ENCODE assay signal across 8 mouse cellular contexts in the genomic region with DNA sequence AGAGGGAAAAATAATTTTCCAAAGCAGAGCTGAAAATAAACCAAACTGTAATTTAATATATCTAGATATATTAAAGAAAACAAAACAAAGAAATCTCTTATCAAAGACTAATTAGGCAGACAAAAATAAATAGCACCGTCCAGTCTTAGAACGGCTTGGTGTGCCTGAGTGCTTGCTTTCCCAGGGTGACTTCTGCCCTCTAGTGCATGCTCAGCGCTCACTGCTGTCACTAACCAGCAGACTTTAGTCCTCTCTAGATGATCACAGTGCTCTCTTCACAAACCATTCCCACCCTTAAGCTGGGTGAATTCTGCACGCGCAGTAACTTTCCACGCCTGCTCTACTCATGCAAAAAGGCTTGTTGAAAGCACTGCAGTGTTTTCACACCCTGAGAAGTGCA. TPM values are rescaled to one million over a fixed set of nuclear protein-coding genes. Genes with fewer than 3 reads are reported as not detected.
DNase-seq lines count a peak whose midpoint lies in the region; ATAC-seq and TF ChIP-seq lines count a peak whose summit lies in the region.

No protein-coding gene starts in this region.

- H3K27ac ChIP-seq in intestine, embryonic 16.5 days (ENCODE audit: low read length), result no peak overlapping the region

- no peak overlapping the region for H3K4me2 ChIP-seq in intestine, embryonic 16.5 days (ENCODE audit: low read depth, low read length)

- H3K4me1 ChIP-seq in intestine, embryonic 16.5 days (ENCODE audit: control insufficient read depth, insufficient read depth, low read length), result 0 out of 2 replicates have a peak, but pooled peaks cover 6% of the 10 kb centered on the region

- no peak for TF ChIP-seq POLR2A in brain, embryonic 14.5 days (IDR thresholded peaks at IDR 0.05; ENCODE audit: borderline replicate concordance, extremely low read depth, insufficient read depth, insufficient read length, poor library complexity, severe bottlenecking)

- H3K27me3 ChIP-seq in intestine, embryonic 16.5 days (replicated peaks; ENCODE audit: control insufficient read depth, insufficient read depth, low read length), result no peaks in the 10 kb centered on the region

- no peak overlapping the region for H3K4me3 ChIP-seq in intestine, embryonic 16.5 days (ENCODE audit: low read length)

- peak; percentile 51; the same call in 1 of the 2 replicates for TF ChIP-seq CTCF in brain, embryonic 14.5 days (IDR thresholded peaks at IDR 0.05; ENCODE audit: borderline replicate concordance, extremely low read depth, insufficient read depth, insufficient read length)

- DNase-seq in adrenal gland, adult (ENCODE audit: inconsistent age in 2 of 2, low spot score in 1 of 2), result peak; percentile 48 to 71
- no peak for DNase-seq in adrenal gland, adult 18-20 months (ENCODE audit: low spot score in 2 of 2)
- peak; percentile 30 for DNase-seq in left cerebral cortex, postnatal 4 days
- DNase-seq in left cerebral cortex, adult 11 months (ENCODE audit: low spot score), result no peak
- peak; percentile 59 for DNase-seq in brain, embryonic 14.5 days (ENCODE audit: low read depth)
- peak; percentile 51 to 75 for DNase-seq in kidney, postnatal 36 days
- no peak for DNase-seq in urinary bladder, postnatal 25 days (ENCODE audit: low spot score)

- WGBS in intestine, embryonic 16.5 days, result 63% methylated on average over 6 of the region's 6 CpGs

- ATAC-seq in intestine, embryonic 16.5 days, result no peak

- 0 out of 2 replicates have a peak, but pooled peaks cover 4% of the 10 kb centered on the region for H3K36me3 ChIP-seq in intestine, embryonic 16.5 days (ENCODE audit: control insufficient read depth, insufficient read depth, low read length)

- intact Hi-C loops in left cerebral cortex, postnatal 4 days (cut with DNase I), result no loop called here

- H3K9me3 ChIP-seq in intestine, embryonic 16.5 days (ENCODE audit: control insufficient read depth, low read length), result no peaks in the 10 kb centered on the region

- H3K9ac ChIP-seq in intestine, embryonic 16.5 days (ENCODE audit: low read depth, low read length), result no peak overlapping the region

RNA-seq across cellular contexts. Expression of a gene that starts 28.9 kb away (rescaled TPM):
- 10 to 100 TPM; 68.2 to 77.9 TPM for total RNA-seq in adrenal gland, adult 18-20 months (2021)
- 100 to 1,000 TPM; 110 to 114 TPM for total RNA-seq in left cerebral cortex, postnatal 4 days (2021)
- polyA plus RNA-seq in brain, embryonic 14.5 days (2012; rRNA removed), result 65.0 and 97.6 TPM in 2 replicates
- 156 and 179 TPM in 2 replicates for polyA plus RNA-seq in intestine, embryonic 16.5 days (2015; fragmentation: Nextera tagmentation; extraction: Ambion mirVana)

RNA-seq across cellular contexts. Expression of a gene that starts 51.3 kb away (rescaled TPM):
- 1 to 10 TPM; 5.6 to 6.6 TPM for total RNA-seq in adrenal gland, adult 18-20 months (2021)
- total RNA-seq in left cerebral cortex, postnatal 4 days (2021), result 1 to 10 TPM; 2.6 to 2.9 TPM
- polyA plus RNA-seq in brain, embryonic 14.5 days (2012; rRNA removed), result 3.8 and 4.1 TPM in 2 replicates
- polyA plus RNA-seq in intestine, embryonic 16.5 days (2015; fragmentation: Nextera tagmentation; extraction: Ambion mirVana), result 14.9 and 15.7 TPM in 2 replicates

Comparison
In these comparisons a context has a peak if more than half of its experiments do, and no peak if none do; other contexts are left out.
1. DNase-seq: peak in adrenal gland, adult (2 of 2), left cerebral cortex, postnatal 4 days (single experiment), brain, embryonic 14.5 days (single experiment) and kidney, postnatal 36 days (2 of 2); none in adrenal gland, adult 18-20 months (0 of 2), left cerebral cortex, adult 11 months (single experiment) and urinary bladder, postnatal 25 days (single experiment).